In genomic region chr8:8574521-8575499, GRCm38 (mm10) we compare ENCODE assay signal across 13 mouse cellular contexts.
DNase-seq lines count a peak whose midpoint lies in the region; ATAC-seq lines count a peak whose summit lies in the region.
"Had no signal": no experiment of that assay in that cellular context is flagged by ENCODE, and none has a peak within 500 bp of the region (broad histone marks: within the 10 kb centered on the region; RNA-seq: fewer than 3 reads in every experiment).

No protein-coding gene starts in this region.

- H3K4me2 ChIP-seq in forebrain, embryonic 13.5 days = peak overlapping the region; percentile 17
- peak overlapping the region; percentile 19; the same call in 1 of the 2 replicates for H3K4me2 ChIP-seq in neural tube, embryonic 14.5 days (ENCODE audit: low read depth, low read length)

- H3K27ac ChIP-seq in forebrain, embryonic 13.5 days = no peak overlapping the region
- H3K27ac ChIP-seq in neural tube, embryonic 14.5 days (ENCODE audit: low read depth, low read length) = no peak overlapping the region
- H3K27ac ChIP-seq: heart, embryonic 10.5 days; liver, embryonic 14.5 days; macrophage had no signal

- H3K4me1 ChIP-seq in forebrain, embryonic 13.5 days = peaks cover 35% of the 10 kb centered on the region
- H3K4me1 ChIP-seq in neural tube, embryonic 14.5 days (ENCODE audit: control insufficient read depth, insufficient read depth, low read length) = no peaks in the 10 kb centered on the region

- 20% methylated on average over 19 of the region's 19 CpGs for WGBS in forebrain, embryonic 13.5 days
- 24% methylated on average over 19 of the region's 19 CpGs for WGBS in neural tube, embryonic 14.5 days

- H3K4me3 ChIP-seq in forebrain, embryonic 13.5 days = no peak overlapping the region
- H3K4me3 ChIP-seq in neural tube, embryonic 14.5 days (ENCODE audit: low read depth, low read length) = no peak overlapping the region
- H3K4me3 ChIP-seq: heart, embryonic 10.5 days had no signal

- 0 out of 2 replicates have a peak, but pooled peaks cover 3% of the 10 kb centered on the region for H3K27me3 ChIP-seq in forebrain, embryonic 13.5 days
- H3K27me3 ChIP-seq in neural tube, embryonic 14.5 days (ENCODE audit: control insufficient read depth, insufficient read depth, low read length) = no peaks in the 10 kb centered on the region
- H3K27me3 ChIP-seq: CH12.LX had no signal

- no peak overlapping the region for H3K9ac ChIP-seq in forebrain, embryonic 13.5 days
- H3K9ac ChIP-seq in neural tube, embryonic 14.5 days (replicated peaks; ENCODE audit: low read depth, low read length) = no peak overlapping the region
- H3K9ac ChIP-seq: liver, embryonic 14.5 days had no signal

- DNase-seq in embryo, embryonic 11 days = peak; percentile 85
- DNase-seq in mesoderm, embryonic 11.5 days (ENCODE audit: low read depth, low spot score) = peak; percentile 81
- DNase-seq in urinary bladder, adult 2 months (ENCODE audit: low spot score) = no peak
- DNase-seq in ovary, postnatal 10 days (ENCODE audit: low spot score) = no peak
- no peak for DNase-seq in right cerebral cortex, postnatal 14 days
- DNase-seq: kidney, postnatal 25 days; thymus, postnatal 14 days had no signal

- H3K36me3 ChIP-seq in forebrain, embryonic 13.5 days (ENCODE audit: poor library complexity, severe bottlenecking) = no peaks in the 10 kb centered on the region
- no peaks in the 10 kb centered on the region for H3K36me3 ChIP-seq in neural tube, embryonic 14.5 days (ENCODE audit: control insufficient read depth, insufficient read depth, low read length)
- H3K36me3 ChIP-seq: heart, embryonic 10.5 days had no signal

- peak; percentile 68 for ATAC-seq in forebrain, embryonic 13.5 days
- ATAC-seq in neural tube, embryonic 14.5 days (ENCODE audit: low read depth) = 0 out of 2 replicates have a peak, but pooled peaks have one; percentile 53

- no peaks in the 10 kb centered on the region for H3K9me3 ChIP-seq in forebrain, embryonic 13.5 days (replicated peaks)
- no peaks in the 10 kb centered on the region for H3K9me3 ChIP-seq in neural tube, embryonic 14.5 days (ENCODE audit: control insufficient read depth, low read length)
- H3K9me3 ChIP-seq: heart, embryonic 10.5 days had no signal

Comparison
In these comparisons a context has a peak if more than half of its experiments do, and no peak if none do; other contexts are left out.
1. DNase-seq: peak in embryo, embryonic 11 days (single experiment) and mesoderm, embryonic 11.5 days (single experiment); none in urinary bladder, adult 2 months (single experiment), ovary, postnatal 10 days (single experiment) and right cerebral cortex, postnatal 14 days (single experiment).